8 mouse cellular contexts compared by ENCODE assay signal in genomic region chr9:57076701-57077660, GRCm38 (mm10). TPM values are rescaled to one million over a fixed set of nuclear protein-coding genes. Genes with fewer than 3 reads are reported as not detected.
DNase-seq lines count a peak whose midpoint lies in the region; ATAC-seq lines count a peak whose summit lies in the region.

No protein-coding gene starts in this region.

- H3K4me1 ChIP-seq in hindbrain, embryonic 15.5 days (replicated peaks), result peaks cover 33% of the 10 kb centered on the region

- H3K9ac ChIP-seq in hindbrain, embryonic 15.5 days, result peak overlapping the region; percentile 91

- H3K4me2 ChIP-seq in hindbrain, embryonic 15.5 days, result peak overlapping the region; percentile 89

- WGBS in hindbrain, embryonic 15.5 days, result 2% methylated on average over 63 of the region's 72 CpGs

- H3K4me3 ChIP-seq in hindbrain, embryonic 15.5 days, result peak overlapping the region; percentile 83

- no peaks in the 10 kb centered on the region for H3K27me3 ChIP-seq in hindbrain, embryonic 15.5 days

- peak; percentile 94 for DNase-seq in R1 (ENCODE audit: low read depth, low spot score)
- DNase-seq in cerebellum, postnatal 25 days, result peak; percentile 86 to 92
- DNase-seq in frontal cortex, postnatal 25 days (ENCODE audit: low spot score in 2 of 2), result peak; percentile 76 to 81
- DNase-seq in left cerebral cortex, adult 11 months (ENCODE audit: low spot score), result peak; percentile 84
- peak; percentile 92 for DNase-seq in lung, postnatal 36 days
- DNase-seq in retina, embryonic 14.5 days (ENCODE audit: low spot score), result peak; percentile 93
- DNase-seq in thymus, postnatal 36 days, result peak; percentile 86 to 90

- H3K9me3 ChIP-seq in hindbrain, embryonic 15.5 days, result no peaks in the 10 kb centered on the region

- peak overlapping the region; percentile 99 for H3K27ac ChIP-seq in hindbrain, embryonic 15.5 days (replicated peaks)

- no peaks in the 10 kb centered on the region for H3K36me3 ChIP-seq in hindbrain, embryonic 15.5 days

- ATAC-seq in hindbrain, embryonic 15.5 days (ENCODE audit: low FRiP score, low read depth), result peak; percentile 10

RNA-seq across cellular contexts. Expression of gene Sin3a, which starts 5.1 kb away (rescaled TPM):
- 22.5 and 23.2 TPM in 2 replicates for polyA plus RNA-seq in hindbrain, embryonic 15.5 days (2015; fragmentation: Nextera tagmentation; extraction: Ambion mirVana)

RNA-seq across cellular contexts. Expression of gene Man2c1, which starts 53.5 kb away (rescaled TPM):
- 94.9 and 108 TPM in 2 replicates for polyA plus RNA-seq in hindbrain, embryonic 15.5 days (2015; fragmentation: Nextera tagmentation; extraction: Ambion mirVana)

Comparison
In these comparisons a context has a peak if more than half of its experiments do, and no peak if none do; other contexts are left out.
1. Peak in every context shown above with its lines: DNase-seq, ATAC-seq, H3K4me3 ChIP-seq and H3K27ac ChIP-seq.